Mouse (Mus musculus): Measurements from ENCODE around the gene Gramd1a. TPM values are rescaled to one million over a fixed set of nuclear protein-coding genes. Genes with fewer than 3 reads are reported as not detected.

The Gramd1a gene
- polyA plus RNA-seq, 1 experiment, result 144 TPM

GRCm38 (mm10) chr7:31124381-31124780, 31.3 kb downstream of the Gramd1a start:
- 70% methylated on average over 5 of the region's 5 CpGs for WGBS
- H3K27ac ChIP-seq (ENCODE audit: control insufficient read depth, insufficient read depth, low read depth, low read length, poor library complexity), result no peak overlapping the region
- no peak overlapping the region for H3K4me3 ChIP-seq (replicated peaks; ENCODE audit: control insufficient read depth, low read depth, low read length)
- H3K4me1 ChIP-seq (ENCODE audit: control insufficient read depth, insufficient read depth, low read length), result no peaks in the 10 kb centered on the region
- TF ChIP-seq POLR2A (IDR thresholded peaks at IDR 0.05; ENCODE audit: borderline replicate concordance, control insufficient read depth, low read depth, low read length) (no peak), CTCF (IDR thresholded peaks at IDR 0.05; ENCODE audit: control insufficient read depth, insufficient read depth, low read length) (no peak)

- Histone ChIP-seq H3K4me1 (ENCODE audit: control insufficient read depth, insufficient read depth, low read length) (no peaks in the 10 kb centered on the region), H3K27ac (ENCODE audit: control insufficient read depth, insufficient read depth, low read depth, low read length, poor library complexity) (no peak overlapping the region), H3K4me3 (replicated peaks; ENCODE audit: control insufficient read depth, low read depth, low read length) (no peak overlapping the region)
- TF ChIP-seq POLR2A (IDR thresholded peaks at IDR 0.05; ENCODE audit: borderline replicate concordance, control insufficient read depth, low read depth, low read length) (no peak), CTCF (IDR thresholded peaks at IDR 0.05; ENCODE audit: control insufficient read depth, insufficient read depth, low read length) (no peak)
- WGBS, result 78% methylated on average over 3 of the region's 3 CpGs
Observed at GRCm38 (mm10) chr7:31123697-31124096, 32.0 kb downstream of the Gramd1a start.

- no peaks in the 10 kb centered on the region for H3K4me1 ChIP-seq (ENCODE audit: control insufficient read depth, insufficient read depth, low read length)
- WGBS, result 87% methylated on average over 16 of the region's 16 CpGs
- H3K4me3 ChIP-seq (replicated peaks; ENCODE audit: control insufficient read depth, low read depth, low read length), result no peak overlapping the region
- no peak overlapping the region for H3K27ac ChIP-seq (ENCODE audit: control insufficient read depth, insufficient read depth, low read depth, low read length, poor library complexity)
- no peak for TF ChIP-seq POLR2A (IDR thresholded peaks at IDR 0.05; ENCODE audit: borderline replicate concordance, control insufficient read depth, low read depth, low read length)
- no peak for TF ChIP-seq CTCF (IDR thresholded peaks at IDR 0.05; ENCODE audit: control insufficient read depth, insufficient read depth, low read length)
Observed at GRCm38 (mm10) chr7:31122641-31123631, 32.8 kb downstream of the Gramd1a start.

- Histone ChIP-seq H3K27ac (ENCODE audit: control insufficient read depth, insufficient read depth, low read depth, low read length, poor library complexity) (no peak overlapping the region), H3K4me1 (ENCODE audit: control insufficient read depth, insufficient read depth, low read length) (no peaks in the 10 kb centered on the region), H3K4me3 (replicated peaks; ENCODE audit: control insufficient read depth, low read depth, low read length) (no peak overlapping the region)
- 91% methylated on average over 5 of the region's 5 CpGs for WGBS
- TF ChIP-seq CTCF (IDR thresholded peaks at IDR 0.05; ENCODE audit: control insufficient read depth, insufficient read depth, low read length), result no peak
- TF ChIP-seq POLR2A (IDR thresholded peaks at IDR 0.05; ENCODE audit: borderline replicate concordance, control insufficient read depth, low read depth, low read length), result no peak
Observed at GRCm38 (mm10) chr7:31119556-31119955, 36.1 kb downstream of the Gramd1a start.

GRCm38 (mm10) chr7:31118486-31118885, 37.2 kb downstream of the Gramd1a start:
- 85% methylated on average over 7 of the region's 7 CpGs for WGBS

GRCm38 (mm10) chr7:31117465-31117864, 38.2 kb downstream of the Gramd1a start:
- WGBS, result 74% methylated on average over 11 of the region's 11 CpGs
- Histone ChIP-seq H3K4me3 (replicated peaks; ENCODE audit: control insufficient read depth, low read depth, low read length) (no peak overlapping the region), H3K4me1 (ENCODE audit: control insufficient read depth, insufficient read depth, low read length) (no peaks in the 10 kb centered on the region), H3K27ac (ENCODE audit: control insufficient read depth, insufficient read depth, low read depth, low read length, poor library complexity) (no peak overlapping the region)
- TF ChIP-seq CTCF (IDR thresholded peaks at IDR 0.05; ENCODE audit: control insufficient read depth, insufficient read depth, low read length) (no peak), POLR2A (IDR thresholded peaks at IDR 0.05; ENCODE audit: borderline replicate concordance, control insufficient read depth, low read depth, low read length) (no peak)

More at GRCm38 (mm10) chr7:31118486-31118885, 37.2 kb downstream of the Gramd1a start:
- Histone ChIP-seq H3K4me3 (replicated peaks; ENCODE audit: control insufficient read depth, low read depth, low read length) (no peak overlapping the region), H3K4me1 (ENCODE audit: control insufficient read depth, insufficient read depth, low read length) (no peaks in the 10 kb centered on the region), H3K27ac (ENCODE audit: control insufficient read depth, insufficient read depth, low read depth, low read length, poor library complexity) (no peak overlapping the region)
- TF ChIP-seq CTCF (IDR thresholded peaks at IDR 0.05; ENCODE audit: control insufficient read depth, insufficient read depth, low read length), result no peak
- TF ChIP-seq POLR2A (IDR thresholded peaks at IDR 0.05; ENCODE audit: borderline replicate concordance, control insufficient read depth, low read depth, low read length), result no peak

- no peaks in the 10 kb centered on the region for H3K4me1 ChIP-seq (ENCODE audit: control insufficient read depth, insufficient read depth, low read length)
- no peak overlapping the region for H3K4me3 ChIP-seq (replicated peaks; ENCODE audit: control insufficient read depth, low read depth, low read length)
- no peak for TF ChIP-seq POLR2A (IDR thresholded peaks at IDR 0.05; ENCODE audit: borderline replicate concordance, control insufficient read depth, low read depth, low read length)
- no peak for TF ChIP-seq CTCF (IDR thresholded peaks at IDR 0.05; ENCODE audit: control insufficient read depth, insufficient read depth, low read length)
- WGBS, result 85% methylated on average over 16 of the region's 16 CpGs
- no peak overlapping the region for H3K27ac ChIP-seq (ENCODE audit: control insufficient read depth, insufficient read depth, low read depth, low read length, poor library complexity)
Observed at GRCm38 (mm10) chr7:31116721-31117145, 39.0 kb downstream of the Gramd1a start.

- H3K27ac ChIP-seq (ENCODE audit: control insufficient read depth, insufficient read depth, low read depth, low read length, poor library complexity), result no peak overlapping the region
- H3K4me3 ChIP-seq (replicated peaks; ENCODE audit: control insufficient read depth, low read depth, low read length), result no peak overlapping the region
- H3K4me1 ChIP-seq (ENCODE audit: control insufficient read depth, insufficient read depth, low read length), result peaks cover 2% of the 10 kb centered on the region; the same call in 1 of the 2 replicates
- 15% methylated on average over 17 of the region's 17 CpGs for WGBS
- TF ChIP-seq CTCF (IDR thresholded peaks at IDR 0.05; ENCODE audit: control insufficient read depth, insufficient read depth, low read length) (no peak), POLR2A (IDR thresholded peaks at IDR 0.05; ENCODE audit: borderline replicate concordance, control insufficient read depth, low read depth, low read length) (no peak)
Observed at GRCm38 (mm10) chr7:31115587-31116043, 40.1 kb downstream of the Gramd1a start.

Data from bone marrow, adult 2 months (tissue).